Mouse (Mus musculus) urinary bladder, adult 18-20 months (tissue): ENCODE data around the gene Tnfrsf1a.

Experiments
- DNase-seq, 2 experiments: peaks; one replicate each; pipeline ENCODE4 v3.0.0; 2022; ENCODE audit warnings: low spot score in 2 of 2, mixed read lengths in 2 of 2

Tnfrsf1a gene

GRCm38 (mm10) chr6:125353655-125354054, 4.5 kb downstream of the Tnfrsf1a start:
- DNase-seq: no peak

- peak in 1 of 2 experiments; percentile 73 for DNase-seq
Measured at GRCm38 (mm10) chr6:125354352-125355151, 5.4 kb downstream of the Tnfrsf1a start.

- no peak for DNase-seq
Measured at GRCm38 (mm10) chr6:125355197-125355741, 6.1 kb downstream of the Tnfrsf1a start.

GRCm38 (mm10) chr6:125356264-125356663, 7.1 kb downstream of the Tnfrsf1a start:
- no peak for DNase-seq

- no peak for DNase-seq
Measured at GRCm38 (mm10) chr6:125357334-125357733, 8.2 kb downstream of the Tnfrsf1a start.

GRCm38 (mm10) chr6:125359999-125360398, 10.8 kb downstream of the Tnfrsf1a start:
- no peak for DNase-seq

GRCm38 (mm10) chr6:125360846-125361245, 11.7 kb downstream of the Tnfrsf1a start:
- no peak for DNase-seq

GRCm38 (mm10) chr6:125361467-125362291, 12.5 kb downstream of the Tnfrsf1a start:
- DNase-seq: no peak

GRCm38 (mm10) chr6:125363021-125363420, 13.9 kb downstream of the Tnfrsf1a start:
- no peak for DNase-seq

GRCm38 (mm10) chr6:125363451-125364242, 14.5 kb downstream of the Tnfrsf1a start:
- no peak for DNase-seq

GRCm38 (mm10) chr6:125364448-125364847, 15.3 kb downstream of the Tnfrsf1a start:
- no peak for DNase-seq

- no peak for DNase-seq
Measured at GRCm38 (mm10) chr6:125365522-125365921, 16.4 kb downstream of the Tnfrsf1a start.

GRCm38 (mm10) chr6:125366133-125366532, 17.0 kb downstream of the Tnfrsf1a start:
- DNase-seq: no peak

- DNase-seq: no peak
Measured at GRCm38 (mm10) chr6:125367758-125368371, 18.7 kb downstream of the Tnfrsf1a start.

GRCm38 (mm10) chr6:125377042-125377441, 27.9 kb downstream of the Tnfrsf1a start:
- no peak for DNase-seq

- DNase-seq: peak; percentile 77 to 81
Measured at GRCm38 (mm10) chr6:125377582-125378451, 28.7 kb downstream of the Tnfrsf1a start.

- DNase-seq: no peak
Measured at GRCm38 (mm10) chr6:125378621-125379020, 29.5 kb downstream of the Tnfrsf1a start.

GRCm38 (mm10) chr6:125379781-125380180, 30.6 kb downstream of the Tnfrsf1a start:
- DNase-seq: no peak

- DNase-seq: peak in 1 of 2 experiments; percentile 68
Measured at GRCm38 (mm10) chr6:125380372-125381360, 31.5 kb downstream of the Tnfrsf1a start, which contains the start of gene Plekhg6. Gene Plekhg6 (minus strand): TSS chr6:125380793.
